20 mouse cellular contexts compared by ENCODE assay signal in genomic region chr12:76853378-76854142, GRCm38 (mm10). TPM values are rescaled to one million over a fixed set of nuclear protein-coding genes. Genes with fewer than 3 reads are reported as not detected.
DNase-seq lines count a peak whose midpoint lies in the region; ATAC-seq and TF ChIP-seq lines count a peak whose summit lies in the region.
"Had no signal": no experiment of that assay in that cellular context is flagged by ENCODE, and none has a peak within 500 bp of the region (broad histone marks: within the 10 kb centered on the region; RNA-seq: fewer than 3 reads in every experiment).

No protein-coding gene starts in this region.

- WGBS in heart, embryonic 16.5 days = 88% methylated on average over 1 of the region's 1 CpGs

- H3K4me2 ChIP-seq in heart, embryonic 16.5 days (ENCODE audit: low read depth, low read length) = no peak overlapping the region
- H3K4me2 ChIP-seq: liver, embryonic 11.5 days; lung, embryonic 15.5 days had no signal

- ATAC-seq in heart, embryonic 16.5 days (replicated peaks; ENCODE audit: extremely low read depth, insufficient read depth, low FRiP score) = peak; percentile 58
- ATAC-seq: forebrain, postnatal 0 days; hindbrain, embryonic 16.5 days had no signal

- H3K36me3 ChIP-seq in heart, embryonic 16.5 days (ENCODE audit: control insufficient read depth, insufficient read depth) = no peaks in the 10 kb centered on the region
- H3K36me3 ChIP-seq in E14TG2a.4 (ENCODE audit: insufficient read depth, low read length) = no peaks in the 10 kb centered on the region
- H3K36me3 ChIP-seq: lung, embryonic 15.5 days had no signal

- intact Hi-C loops in heart, postnatal 36 days (cut with DNase I) = no loop called here

- H3K4me3 ChIP-seq in heart, embryonic 16.5 days (ENCODE audit: low read length) = no peak overlapping the region
- H3K4me3 ChIP-seq in E14TG2a.4 (replicated peaks; ENCODE audit: low read length) = peak overlapping the region; percentile 21; the same call in 1 of the 2 replicates
- H3K4me3 ChIP-seq: layer of hippocampus, adult 2 months; lung, embryonic 15.5 days had no signal

- TF ChIP-seq CTCF in E14TG2a.4 (conservative IDR thresholded peaks at IDR 0.05; ENCODE audit: low read length) = no peak

- peak overlapping the region; percentile 17 for H3K27ac ChIP-seq in heart, embryonic 16.5 days (ENCODE audit: low read length)
- H3K27ac ChIP-seq: layer of hippocampus, adult 2 months; lung, embryonic 15.5 days had no signal

- H3K9ac ChIP-seq in heart, embryonic 16.5 days (ENCODE audit: low read length) = no peak overlapping the region
- H3K9ac ChIP-seq: forebrain, postnatal 0 days; lung, embryonic 15.5 days had no signal

- no peak for DNase-seq in heart, postnatal 36 days
- peak; percentile 40 for DNase-seq in embryo, embryonic 9.5 days (ENCODE audit: extremely low spot score)
- peak; percentile 36 for DNase-seq in thymus, postnatal 14 days
- DNase-seq in kidney, adult 9 months = no peak
- no peak for DNase-seq in urinary bladder, adult 2 months (ENCODE audit: low spot score)
- DNase-seq in urinary bladder, postnatal 25 days (ENCODE audit: low spot score) = no peak
- DNase-seq: adrenal gland, adult 8-10 months; cerebellum, adult 9-11 months; forebrain, postnatal 0 days; gastrocnemius, postnatal 25 days had no signal

- no peaks in the 10 kb centered on the region for H3K9me3 ChIP-seq in heart, embryonic 16.5 days (replicated peaks; ENCODE audit: control insufficient read depth, low read length)
- peaks cover 4% of the 10 kb centered on the region; the same call in 1 of the 2 replicates for H3K9me3 ChIP-seq in E14TG2a.4 (ENCODE audit: low read length)
- H3K9me3 ChIP-seq: lung, embryonic 15.5 days had no signal

- H3K27me3 ChIP-seq in heart, embryonic 16.5 days (ENCODE audit: control insufficient read depth, insufficient read depth, low read length) = no peaks in the 10 kb centered on the region
- H3K27me3 ChIP-seq in E14TG2a.4 (ENCODE audit: insufficient read depth, low read length) = no peaks in the 10 kb centered on the region
- H3K27me3 ChIP-seq: lung, embryonic 15.5 days had no signal

- H3K4me1 ChIP-seq in heart, embryonic 16.5 days (ENCODE audit: control insufficient read depth, insufficient read depth, low read length) = peaks cover 6% of the 10 kb centered on the region; the same call in 1 of the 2 replicates
- H3K4me1 ChIP-seq in E14TG2a.4 (replicated peaks; ENCODE audit: low read depth, low read length) = peaks cover 53% of the 10 kb centered on the region
- H3K4me1 ChIP-seq: lung, embryonic 15.5 days had no signal

RNA-seq across cellular contexts. Expression of gene Rab15, which starts 30.9 kb away (rescaled TPM):
- 8.7 and 8.8 TPM in 2 replicates for polyA plus RNA-seq in heart, embryonic 16.5 days (2015; fragmentation: Nextera tagmentation; extraction: Ambion mirVana)
- total RNA-seq in heart, postnatal 36 days (2021) = under 1 TPM; 0.86 to 0.92 TPM
- polyA plus RNA-seq in urinary bladder, adult 2 months (2012; rRNA removed) = 64.8 and 68.0 TPM in 2 replicates
- total RNA-seq: megakaryocyte, adult 5-6 weeks; neutrophil, adult 5-6 weeks had no signal

RNA-seq across cellular contexts. Expression of gene Gpx2, which starts 58.2 kb away (rescaled TPM):
- polyA plus RNA-seq in heart, embryonic 16.5 days (2015; fragmentation: Nextera tagmentation; extraction: Ambion mirVana) = 0.50 and 0.66 TPM in 2 replicates
- total RNA-seq in heart, postnatal 36 days (2021) = not detected
- 22.1 and 22.4 TPM in 2 replicates for polyA plus RNA-seq in urinary bladder, adult 2 months (2012; rRNA removed)
- total RNA-seq: forebrain, postnatal 0 days; gastrocnemius, postnatal 25 days; megakaryocyte, adult 5-6 weeks; neutrophil, adult 5-6 weeks had no signal
- polyA plus RNA-seq: heart, embryonic 14.5 days; kidney, embryonic 14.5 days; liver, embryonic 11.5 days had no signal

Comparison
In these comparisons a context has a peak if more than half of its experiments do, and no peak if none do; other contexts are left out.
1. DNase-seq: peak in embryo, embryonic 9.5 days (single experiment) and thymus, postnatal 14 days (single experiment); none in heart, postnatal 36 days (0 of 2), kidney, adult 9 months (single experiment), urinary bladder, adult 2 months (single experiment) and urinary bladder, postnatal 25 days (single experiment).
2. RNA of gene Gpx2, which starts 58.2 kb away (polyA plus RNA-seq): 22.1 to 22.4 TPM in urinary bladder, adult 2 months; 0.50 to 0.66 TPM in heart, embryonic 16.5 days; every median in the first group is over 10 times any median in the second.